Mouse (Mus musculus) testis, adult 2 months (tissue): ENCODE measurements around the gene Frmd5. TPM values are rescaled to one million over a fixed set of nuclear protein-coding genes. Genes with fewer than 3 reads are reported as not detected.
A peak's percentile ranks its signal among the peaks of the same experiment; 100 is the strongest.

Experiments used
- H3K27ac ChIP-seq: fragments of 200-500 bp; 2 replicates; pipeline ENCODE4 v1.5.1; 2012; ENCODE audit warnings: low read depth, low read length; ENCODE audit not compliant: control insufficient read depth, insufficient read depth
- H3K27me3 ChIP-seq: fragments of 200-500 bp; 2 replicates; pipeline ENCODE4 v1.6.1; 2012; ENCODE audit warnings: mild to moderate bottlenecking, low read length, moderate library complexity; ENCODE audit not compliant: control insufficient read depth, insufficient read depth
- H3K36me3 ChIP-seq: fragments of 200-500 bp; 2 replicates; pipeline ENCODE4 v1.6.1; 2012; ENCODE audit warnings: mild to moderate bottlenecking, low read length; ENCODE audit not compliant: control insufficient read depth, insufficient read depth
- H3K4me1 ChIP-seq: fragments of 200-500 bp; 2 replicates; pipeline ENCODE4 v1.6.1; 2012; ENCODE audit warnings: low read length; ENCODE audit not compliant: control insufficient read depth, insufficient read depth
- H3K4me3 ChIP-seq: fragments of 200-500 bp; 2 replicates; pipeline ENCODE4 v1.5.1; 2012; ENCODE audit warnings: low read depth, mild to moderate bottlenecking, low read length, moderate library complexity, mixed read lengths; ENCODE audit not compliant: control insufficient read depth
- CTCF ChIP-seq: fragments of 200-500 bp; IDR thresholded peaks from 2 replicates; pipeline ENCODE4 v1.5.1; 2012; ENCODE audit warnings: low read depth, mild to moderate bottlenecking, inconsistent platforms, low read length, moderate library complexity; ENCODE audit not compliant: control insufficient read depth, insufficient read depth, insufficient replicate concordance
- POLR2A ChIP-seq: fragments of 200-500 bp; IDR thresholded peaks from 2 replicates; pipeline ENCODE4 v1.6.1; 2012; ENCODE audit warnings: low read depth, mild to moderate bottlenecking, inconsistent platforms, low read length, moderate library complexity; ENCODE audit not compliant: control insufficient read depth
- polyA plus RNA-seq: library from polyadenylated mRNA; depleted of rRNA; stranded (reverse); fragments of >200 nt; gene quantifications from 2 replicates; pipeline ENCODE4 v1.2.3, GENCODE M21; 2012

Frmd5 gene
- polyA plus RNA-seq, 1 experiment: 1.6 TPM

DNA sequence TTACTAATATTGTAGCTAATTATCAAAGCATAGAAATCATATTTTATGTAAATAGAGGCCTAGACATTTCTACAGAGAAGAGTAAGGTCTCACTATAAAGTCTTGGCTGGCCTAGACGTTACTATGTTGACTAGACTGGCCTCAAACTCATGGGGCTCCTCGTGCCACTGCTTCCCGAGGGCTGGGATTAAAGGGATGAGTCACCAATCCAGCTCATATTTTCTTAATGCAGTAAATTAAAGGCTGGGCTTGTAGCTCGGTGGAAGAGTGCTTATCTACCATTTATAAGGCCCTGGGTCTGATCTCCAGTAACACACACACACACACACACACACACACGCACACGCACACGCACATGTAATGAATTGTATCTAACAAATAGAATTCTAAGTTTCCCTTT lies 205.3 kb downstream of the Frmd5 start:
- TF ChIP-seq CTCF (no peak), POLR2A (no peak)
- H3K36me3 ChIP-seq: no peaks in the 10 kb centered on the region
- no peaks in the 10 kb centered on the region for H3K4me1 ChIP-seq
- no peak overlapping the region for H3K27ac ChIP-seq
- no peaks in the 10 kb centered on the region for H3K27me3 ChIP-seq
- no peak overlapping the region for H3K4me3 ChIP-seq

DNA sequence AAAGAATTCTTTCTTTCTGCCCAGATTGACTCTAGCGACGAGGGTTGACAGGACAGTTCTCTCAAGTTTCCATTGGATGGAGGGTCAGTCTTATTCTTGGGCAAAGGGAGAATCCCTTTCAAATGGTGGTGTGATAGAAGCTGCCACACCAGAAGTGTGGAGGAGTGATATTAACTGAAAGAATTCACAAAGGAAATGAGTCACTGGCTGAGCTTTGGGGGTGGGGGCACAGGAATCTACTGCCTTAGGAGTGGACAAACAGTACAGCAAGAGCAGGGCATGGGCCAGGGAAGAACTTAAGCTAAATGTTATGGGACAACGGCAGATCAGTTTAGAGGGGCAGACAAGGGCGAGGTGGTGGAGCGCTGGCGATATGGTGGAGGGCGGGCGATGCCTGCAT lies 206.2 kb downstream of the Frmd5 start:
- Histone ChIP-seq H3K36me3 (no peaks in the 10 kb centered on the region), H3K4me1 (no peaks in the 10 kb centered on the region), H3K4me3 (no peak overlapping the region), H3K27ac (no peak overlapping the region), H3K27me3 (no peaks in the 10 kb centered on the region)
- no peak for TF ChIP-seq CTCF

DNA sequence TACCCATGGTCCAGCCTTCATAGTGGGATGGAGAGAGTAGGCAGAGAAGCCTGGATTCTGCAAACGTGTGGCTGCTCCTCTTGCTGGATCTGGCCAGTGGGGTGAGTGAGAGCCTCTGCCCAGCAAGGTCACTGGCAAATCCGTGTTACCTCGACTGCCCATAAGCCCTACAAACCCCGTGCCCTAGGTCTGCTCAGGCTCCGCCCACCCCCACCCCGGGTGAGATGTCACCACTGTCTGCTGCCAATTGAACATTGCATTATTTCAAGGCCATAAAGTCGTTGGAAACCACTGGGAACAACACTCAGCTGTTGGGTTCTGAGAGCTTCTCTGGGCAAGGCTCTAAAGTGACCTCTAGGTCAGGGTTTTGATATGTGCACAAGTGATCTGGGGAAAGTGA lies 208.6 kb downstream of the Frmd5 start:
- H3K4me3 ChIP-seq: no peak overlapping the region
- no peak for TF ChIP-seq CTCF
- no peak for TF ChIP-seq POLR2A
- no peaks in the 10 kb centered on the region for H3K36me3 ChIP-seq
- H3K27me3 ChIP-seq: no peaks in the 10 kb centered on the region
- H3K4me1 ChIP-seq: peaks cover 6% of the 10 kb centered on the region
- H3K27ac ChIP-seq: no peak overlapping the region

DNA sequence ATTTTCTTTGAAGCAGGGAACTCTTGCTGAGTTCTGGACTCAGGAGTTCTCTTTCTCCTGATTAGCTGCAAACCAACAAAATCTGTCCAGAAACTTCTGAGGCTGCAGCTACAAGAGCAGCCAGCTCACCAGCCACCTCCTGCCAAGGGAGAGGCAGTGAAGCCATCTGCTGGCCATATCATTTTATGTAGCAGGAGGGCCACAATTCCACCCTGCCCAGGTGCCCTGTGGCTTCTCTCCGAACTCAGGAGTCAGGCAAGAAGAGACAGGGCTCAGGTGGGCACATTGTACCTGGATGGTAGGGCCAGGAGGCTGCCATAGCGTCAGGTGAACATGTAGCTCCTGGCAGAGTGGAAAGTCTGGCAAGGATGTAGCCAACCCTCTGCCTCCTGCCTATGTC lies 210.3 kb downstream of the Frmd5 start:
- H3K36me3 ChIP-seq: no peaks in the 10 kb centered on the region
- no peak overlapping the region for H3K4me3 ChIP-seq
- no peak for TF ChIP-seq POLR2A
- TF ChIP-seq CTCF: peak; percentile 16; the same call in 1 of the 2 replicates
- H3K4me1 ChIP-seq: peaks cover 6% of the 10 kb centered on the region
- no peak overlapping the region for H3K27ac ChIP-seq
- no peaks in the 10 kb centered on the region for H3K27me3 ChIP-seq

DNA sequence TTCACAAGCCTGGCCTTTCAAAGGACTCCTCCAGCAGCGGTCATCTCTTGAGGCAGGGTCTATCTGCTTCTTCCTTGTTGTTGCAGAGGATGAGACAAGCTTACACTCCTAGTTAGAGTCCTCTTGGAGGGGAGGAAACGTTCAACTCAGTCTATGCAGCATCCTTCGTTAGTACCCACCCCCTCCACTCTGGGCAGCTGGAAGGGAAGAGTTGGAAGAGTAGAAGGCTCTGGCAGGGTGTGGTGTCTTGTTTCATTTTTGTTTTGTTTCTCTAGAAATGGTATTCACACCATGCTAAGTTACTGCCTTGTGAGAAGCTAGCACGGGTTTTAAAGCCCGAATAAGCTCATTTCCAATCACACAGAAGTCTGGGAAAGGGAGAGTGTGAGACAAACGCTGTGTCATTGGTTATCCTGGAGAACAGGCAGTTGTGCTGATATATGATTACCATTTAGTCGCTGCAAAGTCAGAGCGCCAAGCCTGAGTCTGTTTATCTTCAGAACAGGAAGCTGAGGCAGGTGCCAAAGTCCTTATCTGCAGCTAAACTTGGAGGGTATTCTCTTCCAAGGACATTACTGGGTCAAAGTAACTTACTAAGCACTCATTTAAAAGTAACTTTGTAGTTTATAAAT lies 212.1 kb downstream of the Frmd5 start:
- no peak for TF ChIP-seq POLR2A
- no peak for TF ChIP-seq CTCF
- peak overlapping the region; percentile 0; the same call in 1 of the 2 replicates for H3K27ac ChIP-seq
- H3K4me1 ChIP-seq: peaks cover 6% of the 10 kb centered on the region
- H3K4me3 ChIP-seq: no peak overlapping the region
- H3K27me3 ChIP-seq: no peaks in the 10 kb centered on the region
- no peaks in the 10 kb centered on the region for H3K36me3 ChIP-seq

DNA sequence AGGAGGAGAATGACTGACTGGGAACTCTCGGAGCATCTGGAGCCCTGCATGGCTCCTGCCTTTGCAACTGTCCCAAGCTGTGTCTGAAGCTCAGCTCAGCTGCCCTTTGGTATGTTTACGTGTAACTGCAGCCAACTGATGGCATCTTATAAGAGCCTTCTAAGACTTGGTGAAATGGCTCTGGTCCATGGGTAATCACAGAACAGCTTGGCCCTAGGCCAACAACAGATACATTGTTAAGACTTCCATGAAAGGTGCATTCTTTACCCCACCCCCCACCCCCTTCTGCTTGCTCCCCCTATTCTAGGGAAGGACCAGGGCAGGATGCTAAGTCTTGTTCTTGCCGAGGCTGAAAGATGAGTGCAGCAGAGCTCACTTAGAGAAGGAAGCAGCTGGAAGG lies 212.8 kb downstream of the Frmd5 start:
- TF ChIP-seq CTCF (no peak), POLR2A (no peak)
- H3K36me3 ChIP-seq: no peaks in the 10 kb centered on the region
- no peaks in the 10 kb centered on the region for H3K27me3 ChIP-seq
- peaks cover 6% of the 10 kb centered on the region for H3K4me1 ChIP-seq
- no peak overlapping the region for H3K27ac ChIP-seq
- no peak overlapping the region for H3K4me3 ChIP-seq

DNA sequence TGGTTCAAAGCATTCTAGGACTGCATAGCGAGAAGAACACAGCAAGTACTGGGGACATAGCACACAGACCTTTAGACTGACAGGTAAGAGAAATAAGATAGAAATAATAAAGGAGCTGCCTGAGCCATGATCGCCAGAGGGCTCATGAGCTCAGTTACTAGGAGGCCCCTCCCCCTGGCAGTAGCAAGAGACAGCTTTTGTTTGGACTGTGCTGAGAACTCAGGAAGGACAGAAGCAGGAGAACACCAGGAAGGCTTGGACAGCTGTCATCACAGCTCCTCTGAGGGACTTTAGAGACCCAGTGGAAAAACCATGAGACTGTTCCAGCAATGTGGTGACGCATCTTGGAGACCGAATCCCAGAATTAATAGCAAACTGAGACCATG lies 218.6 kb downstream of the Frmd5 start:
- Histone ChIP-seq H3K27ac (no peak overlapping the region), H3K36me3 (no peaks in the 10 kb centered on the region), H3K4me3 (no peak overlapping the region), H3K4me1 (no peaks in the 10 kb centered on the region; the same call in 1 of the 2 replicates), H3K27me3 (no peaks in the 10 kb centered on the region)
- TF ChIP-seq POLR2A (no peak), CTCF (no peak)
